Mouse (Mus musculus) heart, postnatal 36 days (tissue): ENCODE results near the gene 4933424G06Rik. TPM values are rescaled to one million over a fixed set of nuclear protein-coding genes. Genes with fewer than 3 reads are reported as not detected.

Experiments
- DNase-seq, 2 experiments: peaks; one replicate each; pipeline ENCODE4 v3.0.0; 2021 to 2022
- intact Hi-C: fragments of 180-260 bp; cut with DNase I; formaldehyde crosslinking; loops from one replicate; pipeline ENCODE4 v1.15.1; 2025
- microRNA-seq, 2 experiments: library from miRNA; unstranded; fragments of <30 nt; microRNA quantifications; one replicate each; pipeline ENCODE4 v1.2.0; 2021; ENCODE audit warnings: borderline number of aligned reads in 2 of 2
- total RNA-seq, 2 experiments: library from RNA; stranded (reverse); gene quantifications; 2 replicates each; pipeline ENCODE4 v1.2.3; 2021

Gene 4933424G06Rik
- total RNA-seq, 2 experiments from 2014 or later, result not detected

DNA sequence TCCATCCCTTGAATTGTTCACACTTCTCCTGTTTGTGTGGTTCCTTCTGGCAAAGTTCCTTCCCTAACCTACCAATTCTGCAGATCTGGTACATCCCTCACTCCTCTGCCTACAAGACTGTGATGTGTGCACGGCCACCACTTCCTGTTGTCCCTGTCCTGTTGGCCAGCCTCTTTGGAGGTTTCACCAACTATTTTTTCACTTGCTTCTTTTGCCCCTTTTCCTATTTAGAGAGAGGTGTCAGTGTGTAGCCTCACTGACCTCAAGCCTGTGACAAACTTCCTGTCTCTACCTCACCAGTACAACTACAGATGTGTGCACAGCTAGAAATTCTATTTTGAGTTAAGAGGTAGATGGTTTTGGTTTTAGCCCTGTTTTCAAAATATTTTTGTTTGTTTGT is 97.1 kb downstream of the 4933424G06Rik start:
- intact Hi-C loops, result no loop called here
- no peak for DNase-seq

Small RNA genes within 50 kb of the gene (microRNA-seq; reads per million reads assigned to microRNA genes)
- gene Gm24133, result 0 reads per million in 2 experiments

Other genes with a start within 250 kb of the 4933424G06Rik start
- gene Cnnm4, start 238.5 kb upstream of the 4933424G06Rik start, total RNA-seq, result 1 to 10 TPM; 3.8 to 4.5 TPM
- gene Cnnm3, start 198.3 kb upstream of the 4933424G06Rik start, total RNA-seq, result 10 to 100 TPM; 16.0 to 19.2 TPM
- gene Ankrd23, start 173.3 kb upstream of the 4933424G06Rik start, total RNA-seq, result 100 to 1,000 TPM; 203 to 373 TPM
- 100 to 1,000 TPM in 1 of 2 experiments, 10 to 100 TPM in 1; 93.9 to 209 TPM for gene Gm42417, start 170.7 kb upstream of the 4933424G06Rik start, total RNA-seq
- gene Ankrd39, start 162.7 kb upstream of the 4933424G06Rik start, total RNA-seq, result 1 to 10 TPM; 7.3 to 7.8 TPM
- gene Sema4c, start 151.8 kb upstream of the 4933424G06Rik start, total RNA-seq, result 10 to 100 TPM; 15.0 to 17.1 TPM
- under 1 TPM in 1 of 2 experiments, not detected in 1; 0.43 TPM for gene Fam178b, start 27.0 kb upstream of the 4933424G06Rik start, total RNA-seq
- 1,000 to 10,000 TPM; 2,258 to 2,311 TPM for gene Cox5b, start 18.7 kb upstream of the 4933424G06Rik start, total RNA-seq
- 100 to 1,000 TPM in 1 of 2 experiments, 10 to 100 TPM in 1; 97.9 to 113 TPM for gene Actr1b, start 4.3 kb downstream of the 4933424G06Rik start, total RNA-seq
- under 1 TPM in 1 of 2 experiments, not detected in 1; 0.27 TPM for gene Zap70, start 51.6 kb downstream of the 4933424G06Rik start, total RNA-seq
- gene Tmem131, start 233.5 kb downstream of the 4933424G06Rik start, total RNA-seq, result 10 to 100 TPM; 32.9 to 35.9 TPM